Mouse (Mus musculus) heart, postnatal 25 days (tissue): Measurements from ENCODE around the gene Sema4f. TPM values are rescaled to one million over a fixed set of nuclear protein-coding genes. Genes with fewer than 3 reads are reported as not detected.
A peak's percentile ranks its signal among the peaks of the same experiment; 100 is the strongest.

Experiments
- DNase-seq: peaks from one replicate; pipeline ENCODE4 v3.0.0; 2022; ENCODE audit warnings: low spot score
- intact Hi-C: fragments of 180-260 bp; cut with DNase I; formaldehyde crosslinking; loops from one replicate; pipeline ENCODE4 v1.15.1; 2025
- total RNA-seq, 2 experiments: library from RNA; stranded (reverse); gene quantifications; 2 replicates each; pipeline ENCODE4 v1.2.3; 2021

Gene Sema4f
- total RNA-seq: under 1 TPM; 0.34 to 0.47 TPM

GRCm38 (mm10) chr6:82939167-82939912 lies at the start of gene Sema4f:
TSS of gene Sema4f (minus strand) at chr6:82939769.
- intact Hi-C loops: no loop called here
- DNase-seq: no peak

GRCm38 (mm10) chr6:82987411-82987971 lies 47.9 kb upstream of the Sema4f start:
- no peak for DNase-seq
- intact Hi-C loops: no loop called here

- DNase-seq: peak; percentile 5
- intact Hi-C loops: loop anchor here (2.0 kb wide), 3 partner anchors 52 to 256 kb away; no protein-coding TSS in a partner anchor
Measured at GRCm38 (mm10) chr6:82971031-82971430, 31.5 kb upstream of the Sema4f start.

- intact Hi-C loops: loop anchor here (2.0 kb wide), 3 partner anchors 51 to 255 kb away; no protein-coding TSS in a partner anchor
- no peak for DNase-seq
Measured at GRCm38 (mm10) chr6:82969249-82970084, 29.9 kb upstream of the Sema4f start.

GRCm38 (mm10) chr6:82961664-82962063 lies 22.1 kb upstream of the Sema4f start:
- no peak for DNase-seq
- intact Hi-C loops: no loop called here

- intact Hi-C loops: no loop called here
- DNase-seq: no peak
Measured at GRCm38 (mm10) chr6:82956553-82957251, 17.1 kb upstream of the Sema4f start.

GRCm38 (mm10) chr6:82946651-82947050 lies 7.1 kb upstream of the Sema4f start, which contains the start of gene M1ap:
TSS of gene M1ap (plus strand) at chr6:82946902.
- no peak for DNase-seq
- intact Hi-C loops: no loop called here

- no peak for DNase-seq
- intact Hi-C loops: no loop called here
Measured at GRCm38 (mm10) chr6:82945750-82946149, 6.2 kb upstream of the Sema4f start.

GRCm38 (mm10) chr6:82940765-82941164 lies 1.2 kb upstream of the Sema4f start:
- intact Hi-C loops: no loop called here
- no peak for DNase-seq

GRCm38 (mm10) chr6:82934616-82935230 lies 4.8 kb downstream of the Sema4f start:
- no peak for DNase-seq
- intact Hi-C loops: no loop called here

GRCm38 (mm10) chr6:82927617-82928016 lies 12.0 kb downstream of the Sema4f start:
- no peak for DNase-seq
- intact Hi-C loops: no loop called here

- intact Hi-C loops: no loop called here
Measured at GRCm38 (mm10) chr6:82926528-82926927, 13.0 kb downstream of the Sema4f start.

GRCm38 (mm10) chr6:82926106-82926505 lies 13.5 kb downstream of the Sema4f start:
- DNase-seq: no peak
- intact Hi-C loops: no loop called here

More at GRCm38 (mm10) chr6:82926528-82926927, 13.0 kb downstream of the Sema4f start:
- no peak for DNase-seq

- intact Hi-C loops: no loop called here
- no peak for DNase-seq
Measured at GRCm38 (mm10) chr6:82925005-82925404, 14.6 kb downstream of the Sema4f start.

GRCm38 (mm10) chr6:82921426-82922224 lies 17.9 kb downstream of the Sema4f start:
- no peak for DNase-seq
- intact Hi-C loops: no loop called here

- intact Hi-C loops: loop anchor here (2.0 kb wide), 1 partner anchor 51 kb away; no protein-coding TSS in a partner anchor
- no peak for DNase-seq
Measured at GRCm38 (mm10) chr6:82919520-82919919, 20.0 kb downstream of the Sema4f start.

- DNase-seq: no peak
- intact Hi-C loops: loop anchor here (2.0 kb wide), 1 partner anchor 52 kb away; no protein-coding TSS in a partner anchor
Measured at GRCm38 (mm10) chr6:82918371-82918770, 21.2 kb downstream of the Sema4f start.

- no peak for DNase-seq
- intact Hi-C loops: loop anchor here (2.0 kb wide), 1 partner anchor 53 kb away; no protein-coding TSS in a partner anchor
Measured at GRCm38 (mm10) chr6:82917778-82918129, 21.8 kb downstream of the Sema4f start.
